Mouse (Mus musculus) megakaryocyte, embryonic 14.5 days (primary cell): ENCODE measurements around the gene Setdb1. TPM values are rescaled to one million over a fixed set of nuclear protein-coding genes. Genes with fewer than 3 reads are reported as not detected.

Experiments used
- H3K27me3 ChIP-seq: replicated peaks from 2 replicates; pipeline ENCODE3; 2012; ENCODE audit warnings: inconsistent platforms
- H3K36me3 ChIP-seq: replicated peaks from 2 replicates; pipeline ENCODE3; 2012; ENCODE audit warnings: low read length, inconsistent platforms, mixed read lengths
- H3K4me1 ChIP-seq: 2 replicates; pipeline ENCODE4 v1.6.1; 2012; ENCODE audit warnings: inconsistent platforms
- H3K4me3 ChIP-seq: replicated peaks from 2 replicates; pipeline ENCODE3; 2012; ENCODE audit warnings: moderate library complexity, mild to moderate bottlenecking, inconsistent platforms
- H3K9me3 ChIP-seq: 2 replicates; pipeline ENCODE4 v1.6.1; 2012; ENCODE audit warnings: inconsistent platforms
- FLI1 ChIP-seq: IDR thresholded peaks from 2 replicates; pipeline ENCODE4 v1.6.1; 2012; ENCODE audit warnings: low read length, inconsistent platforms, mixed read lengths
- GATA1 ChIP-seq: IDR thresholded peaks from 3 replicates; pipeline ENCODE4 v1.6.1; 2012; ENCODE audit warnings: mixed read lengths, low read length, inconsistent platforms, borderline replicate concordance
- polyA plus RNA-seq: library from polyadenylated mRNA; stranded (reverse); fragments of >175 nt; gene quantifications from 2 replicates; pipeline ENCODE4 v1.2.3, GENCODE M21; 2012; ENCODE audit warnings: low replicate concordance; ENCODE audit not compliant: insufficient read depth

Setdb1 gene
- polyA plus RNA-seq, 1 experiment, result 6.3 TPM

- H3K4me3 ChIP-seq, result peak overlapping the region; percentile 72
- TF ChIP-seq GATA1 (no peak), FLI1 (no peak)
- no peaks in the 10 kb centered on the region for H3K9me3 ChIP-seq
- peaks cover 71% of the 10 kb centered on the region for H3K4me1 ChIP-seq
- peaks cover 70% of the 10 kb centered on the region for H3K36me3 ChIP-seq
- H3K27me3 ChIP-seq, result no peaks in the 10 kb centered on the region
Measured at GRCm38 (mm10) chr3:95319110-95319509, 37.9 kb downstream of the Setdb1 start.

- Histone ChIP-seq H3K9me3 (no peaks in the 10 kb centered on the region), H3K4me1 (peaks cover 71% of the 10 kb centered on the region), H3K36me3 (peaks cover 64% of the 10 kb centered on the region), H3K27me3 (no peaks in the 10 kb centered on the region), H3K4me3 (peak overlapping the region; percentile 48)
- TF ChIP-seq GATA1 (no peak), FLI1 (no peak)
Measured at GRCm38 (mm10) chr3:95318548-95318947, 38.5 kb downstream of the Setdb1 start.

DNA sequence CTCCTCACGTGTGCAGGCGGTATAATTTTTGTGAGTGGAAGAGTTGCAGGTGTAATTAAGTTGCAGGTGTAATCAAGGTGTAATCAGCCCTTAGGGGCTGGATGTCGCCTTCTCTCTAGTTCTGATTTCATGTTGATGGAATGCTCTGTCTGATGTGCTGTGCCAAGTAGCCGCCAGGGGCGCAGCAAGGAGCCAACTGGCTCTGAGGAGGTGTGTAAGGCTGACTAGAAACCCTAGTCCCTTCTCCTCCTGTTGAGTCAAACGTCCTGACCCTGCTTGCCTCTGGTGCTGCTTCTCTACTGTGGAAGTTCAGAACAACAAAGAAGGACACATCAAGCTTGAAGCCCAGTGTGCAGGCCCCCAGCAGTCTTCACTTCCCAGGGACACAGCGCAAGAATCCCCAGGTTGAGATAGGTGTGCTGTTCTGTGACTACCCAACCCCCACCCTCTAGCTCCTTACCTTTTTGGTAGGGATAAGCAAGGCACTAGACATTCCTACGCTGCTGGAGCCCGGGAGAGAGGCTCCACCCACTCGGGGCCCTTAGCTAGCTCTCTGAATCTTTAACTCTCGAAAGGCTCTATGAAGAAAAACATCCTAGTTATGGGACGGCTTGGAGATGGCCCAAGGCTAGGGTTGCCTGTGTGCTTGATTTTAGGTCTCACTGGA lies 39.5 kb downstream of the Setdb1 start:
- Histone ChIP-seq H3K27me3 (no peaks in the 10 kb centered on the region), H3K9me3 (no peaks in the 10 kb centered on the region), H3K4me1 (peaks cover 73% of the 10 kb centered on the region), H3K36me3 (peaks cover 54% of the 10 kb centered on the region), H3K4me3 (peak overlapping the region; percentile 80)
- TF ChIP-seq GATA1 (no peak), FLI1 (no peak)

- Histone ChIP-seq H3K27me3 (no peaks in the 10 kb centered on the region), H3K4me3 (peak overlapping the region; percentile 96), H3K4me1 (peaks cover 81% of the 10 kb centered on the region), H3K36me3 (peaks cover 38% of the 10 kb centered on the region), H3K9me3 (no peaks in the 10 kb centered on the region)
- TF ChIP-seq GATA1 (no peak), FLI1 (no peak)
Measured at GRCm38 (mm10) chr3:95315844-95316550, 41.0 kb downstream of the Setdb1 start.

DNA sequence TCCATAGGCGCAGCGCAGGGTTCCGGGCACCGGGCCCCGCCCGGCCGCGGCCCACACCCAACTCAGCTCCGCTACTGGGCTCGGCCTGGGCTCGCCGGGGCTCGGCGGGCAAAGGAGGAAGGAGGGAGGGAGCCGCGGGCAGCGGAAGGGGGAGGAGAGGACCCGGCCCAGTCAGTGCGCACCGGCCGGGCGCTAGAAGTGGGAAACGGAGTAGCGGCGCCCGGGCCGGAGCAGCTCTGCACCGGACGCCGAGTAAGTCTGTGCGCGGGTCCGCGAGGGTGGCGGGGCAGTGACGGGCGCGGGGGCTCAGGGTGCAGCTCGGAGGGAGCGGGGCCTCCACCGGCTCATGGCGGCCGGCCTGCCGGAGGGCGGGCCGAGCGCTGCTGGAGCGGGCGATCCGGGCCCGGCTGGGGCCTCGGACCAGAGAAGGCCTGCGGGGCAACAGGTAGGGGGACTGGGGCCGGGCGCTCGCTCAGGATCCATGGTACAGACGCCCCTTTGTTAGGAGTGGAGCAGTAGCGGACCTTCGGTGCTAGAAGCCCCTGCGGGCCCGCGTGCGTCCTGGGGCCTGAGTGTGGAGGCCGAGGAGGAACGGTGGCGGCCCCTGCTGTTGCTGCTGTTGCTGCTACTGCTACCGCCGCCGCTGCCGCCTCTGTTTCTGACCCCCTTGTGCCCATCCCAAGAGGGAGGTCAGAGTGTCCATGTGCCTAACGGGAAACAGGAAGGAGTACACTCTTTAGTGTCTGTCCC lies 41.7 kb downstream of the Setdb1 start:
- H3K4me1 ChIP-seq, result peaks cover 81% of the 10 kb centered on the region
- no peak for TF ChIP-seq GATA1
- no peak for TF ChIP-seq FLI1
- no peaks in the 10 kb centered on the region for H3K9me3 ChIP-seq
- peaks cover 31% of the 10 kb centered on the region for H3K36me3 ChIP-seq
- H3K4me3 ChIP-seq, result peak overlapping the region; percentile 96
- H3K27me3 ChIP-seq, result no peaks in the 10 kb centered on the region

GRCm38 (mm10) chr3:95314486-95315093 lies 42.4 kb downstream of the Setdb1 start, which contains the start of gene Cers2:
Gene Cers2, plus strand, starts transcription at chr3:95314791.
- peaks cover 78% of the 10 kb centered on the region for H3K4me1 ChIP-seq
- H3K4me3 ChIP-seq, result peak within 1 kb of the TSS; percentile 96
- TF ChIP-seq GATA1 (no peak), FLI1 (no peak)
- H3K27me3 ChIP-seq, result no peaks in the 10 kb centered on the region
- H3K9me3 ChIP-seq, result no peaks in the 10 kb centered on the region
- H3K36me3 ChIP-seq, result peaks cover 24% of the 10 kb centered on the region

GRCm38 (mm10) chr3:95314075-95314474 lies 42.9 kb downstream of the Setdb1 start:
- Histone ChIP-seq H3K4me1 (peaks cover 73% of the 10 kb centered on the region), H3K36me3 (peaks cover 20% of the 10 kb centered on the region), H3K4me3 (peak overlapping the region; percentile 96), H3K9me3 (no peaks in the 10 kb centered on the region), H3K27me3 (no peaks in the 10 kb centered on the region)
- TF ChIP-seq FLI1 (no peak), GATA1 (no peak)

GRCm38 (mm10) chr3:95313476-95313875 lies 43.5 kb downstream of the Setdb1 start:
- Histone ChIP-seq H3K27me3 (no peaks in the 10 kb centered on the region), H3K4me1 (peaks cover 71% of the 10 kb centered on the region), H3K9me3 (no peaks in the 10 kb centered on the region), H3K36me3 (peaks cover 14% of the 10 kb centered on the region), H3K4me3 (peak overlapping the region; percentile 78)
- TF ChIP-seq GATA1, result no peak
- no peak for TF ChIP-seq FLI1

- H3K4me1 ChIP-seq, result peaks cover 66% of the 10 kb centered on the region
- H3K4me3 ChIP-seq, result peak overlapping the region; percentile 89
- H3K9me3 ChIP-seq, result no peaks in the 10 kb centered on the region
- H3K27me3 ChIP-seq, result no peaks in the 10 kb centered on the region
- TF ChIP-seq GATA1 (peak; percentile 51; the same call in 1 of the 3 replicates), FLI1 (no peak)
- H3K36me3 ChIP-seq, result peaks cover 10% of the 10 kb centered on the region
Measured at GRCm38 (mm10) chr3:95312623-95313022, 44.4 kb downstream of the Setdb1 start.
